Mouse (Mus musculus) NIH3T3 (cell line): ENCODE measurements at regions not wholly inside any gene's neighbourhood (a gene's known extent, or its start where the extent isn't known, plus 50 kb on each side); places are given as distances from the start of the nearest gene placed in this dataset.
A peak's percentile ranks its signal among the peaks of the same experiment; 100 is the strongest.

Experiments
- DNase-seq: peaks from one replicate; pipeline ENCODE4 v3.0.0-alpha.2; 2012; ENCODE audit warnings: low read depth

DNA sequence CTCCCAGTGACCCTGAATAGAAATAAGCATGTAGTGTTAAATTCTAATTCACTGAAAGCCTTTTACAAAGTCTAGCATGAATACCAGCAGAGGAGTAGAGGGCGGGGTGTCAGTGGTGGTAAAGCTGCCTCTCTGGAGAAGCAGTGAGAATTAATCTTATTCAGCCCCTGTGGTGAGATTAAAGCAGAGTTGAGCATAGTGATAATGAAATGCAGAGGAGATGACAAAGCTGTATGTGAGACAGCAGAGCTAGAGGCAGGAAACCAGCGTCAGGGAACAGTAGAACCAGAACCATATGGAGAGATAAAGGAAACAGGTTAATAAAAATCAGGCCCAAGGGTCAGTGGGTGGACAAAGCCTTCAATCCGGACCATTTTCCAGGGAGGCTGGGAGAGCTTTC lies 1827.2 kb downstream of the Poteg start:
- no peak for DNase-seq

GRCm38 (mm10) chr8:29278711-29279110 lies 1831.2 kb downstream of the Poteg start:
- no peak for DNase-seq

GRCm38 (mm10) chr8:29279276-29279675 lies 1831.8 kb downstream of the Poteg start:
- no peak for DNase-seq

GRCm38 (mm10) chr8:29290386-29290785 lies 1842.9 kb downstream of the Poteg start:
- peak; percentile 2 for DNase-seq
